Mouse (Mus musculus): ENCODE measurements at regions not wholly inside any gene's neighbourhood (a gene's known extent, or its start where the extent isn't known, plus 50 kb on each side); places are given as distances from the start of the nearest gene placed in this dataset.

- no peaks in the 10 kb centered on the region for H3K4me1 ChIP-seq (ENCODE audit: control insufficient read depth, insufficient read depth, low read length)
- H3K36me3 ChIP-seq (ENCODE audit: control insufficient read depth, insufficient read depth, low read length), result no peaks in the 10 kb centered on the region
- H3K4me3 ChIP-seq (ENCODE audit: low read depth, low read length), result no peak overlapping the region
- DNase-seq (ENCODE audit: low spot score) (no peak), ATAC-seq (no peak)
- H3K9me3 ChIP-seq (replicated peaks; ENCODE audit: control insufficient read depth, low read length), result no peaks in the 10 kb centered on the region
- no peak overlapping the region for H3K27ac ChIP-seq (ENCODE audit: low read depth, low read length)
- H3K4me2 ChIP-seq (ENCODE audit: low read length), result no peak overlapping the region
- no peaks in the 10 kb centered on the region for H3K27me3 ChIP-seq (replicated peaks; ENCODE audit: control insufficient read depth, insufficient read depth, low read length)
- H3K9ac ChIP-seq (ENCODE audit: low read length), result no peak overlapping the region
These were observed 207.5 kb upstream of the 4931417E11Rik start for GRCm38 (mm10) chr6:73676979-73677378.

DNA sequence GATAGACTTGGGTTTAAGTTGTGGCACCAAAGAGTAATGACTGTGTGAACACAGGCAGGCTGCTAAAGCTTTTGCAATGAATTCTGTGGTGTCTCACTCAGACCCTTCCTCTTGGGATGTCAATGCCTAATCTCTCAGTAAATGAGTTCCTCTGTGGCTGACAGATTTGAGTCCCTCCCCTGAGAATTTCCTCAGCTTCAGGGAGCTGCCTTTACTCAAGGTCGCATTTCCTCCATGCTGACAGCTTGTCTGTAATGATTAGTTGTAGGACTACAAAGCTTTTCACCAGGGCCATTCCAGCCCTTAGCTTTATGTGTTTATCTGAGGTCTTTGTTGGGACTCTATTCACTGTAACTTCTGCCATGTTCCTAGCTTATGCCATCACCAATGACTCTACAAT lies 199.9 kb upstream of the 4931417E11Rik start:
- H3K4me3 ChIP-seq (ENCODE audit: low read depth, low read length), result no peak overlapping the region
- H3K9ac ChIP-seq (ENCODE audit: low read length), result no peak overlapping the region
- no peaks in the 10 kb centered on the region for H3K27me3 ChIP-seq (replicated peaks; ENCODE audit: control insufficient read depth, insufficient read depth, low read length)
- ATAC-seq (no peak), DNase-seq (ENCODE audit: low spot score) (no peak)
- H3K4me1 ChIP-seq (ENCODE audit: control insufficient read depth, insufficient read depth, low read length), result no peaks in the 10 kb centered on the region
- no peaks in the 10 kb centered on the region for H3K36me3 ChIP-seq (ENCODE audit: control insufficient read depth, insufficient read depth, low read length)
- no peak overlapping the region for H3K27ac ChIP-seq (ENCODE audit: low read depth, low read length)
- 50% methylated on average over 1 of the region's 1 CpGs for WGBS
- H3K9me3 ChIP-seq (replicated peaks; ENCODE audit: control insufficient read depth, low read length), result no peaks in the 10 kb centered on the region
- H3K4me2 ChIP-seq (ENCODE audit: low read length), result no peak overlapping the region

DNA sequence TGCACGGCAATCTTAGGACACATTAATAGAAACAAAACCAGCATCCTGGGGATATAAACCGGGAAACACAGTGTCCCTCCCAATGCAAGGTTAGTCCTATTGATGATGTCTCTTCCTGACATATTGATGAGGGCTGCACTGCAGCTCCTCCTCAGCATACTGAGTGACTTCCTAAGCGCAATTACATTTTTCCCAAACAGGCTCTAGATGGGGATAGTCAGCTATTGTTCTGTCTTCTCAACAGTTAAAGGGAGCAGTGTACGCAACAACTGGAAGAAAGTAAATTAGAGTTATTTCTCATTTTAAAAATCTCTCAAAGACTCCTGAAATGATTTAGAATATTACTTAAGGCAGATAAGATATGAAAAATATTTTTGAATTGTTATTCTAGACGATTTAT lies 189.5 kb upstream of the 4931417E11Rik start:
- Histone ChIP-seq H3K9me3 (replicated peaks; ENCODE audit: control insufficient read depth, low read length) (no peaks in the 10 kb centered on the region), H3K4me2 (ENCODE audit: low read length) (no peak overlapping the region), H3K27me3 (replicated peaks; ENCODE audit: control insufficient read depth, insufficient read depth, low read length) (no peaks in the 10 kb centered on the region), H3K36me3 (ENCODE audit: control insufficient read depth, insufficient read depth, low read length) (no peaks in the 10 kb centered on the region), H3K4me1 (ENCODE audit: control insufficient read depth, insufficient read depth, low read length) (no peaks in the 10 kb centered on the region), H3K27ac (ENCODE audit: low read depth, low read length) (no peak overlapping the region), H3K9ac (ENCODE audit: low read length) (no peak overlapping the region), H3K4me3 (ENCODE audit: low read depth, low read length) (no peak overlapping the region)
- 79% methylated on average over 5 of the region's 5 CpGs for WGBS
- ATAC-seq, result no peak
- DNase-seq (ENCODE audit: low spot score), result peak; percentile 52

DNA sequence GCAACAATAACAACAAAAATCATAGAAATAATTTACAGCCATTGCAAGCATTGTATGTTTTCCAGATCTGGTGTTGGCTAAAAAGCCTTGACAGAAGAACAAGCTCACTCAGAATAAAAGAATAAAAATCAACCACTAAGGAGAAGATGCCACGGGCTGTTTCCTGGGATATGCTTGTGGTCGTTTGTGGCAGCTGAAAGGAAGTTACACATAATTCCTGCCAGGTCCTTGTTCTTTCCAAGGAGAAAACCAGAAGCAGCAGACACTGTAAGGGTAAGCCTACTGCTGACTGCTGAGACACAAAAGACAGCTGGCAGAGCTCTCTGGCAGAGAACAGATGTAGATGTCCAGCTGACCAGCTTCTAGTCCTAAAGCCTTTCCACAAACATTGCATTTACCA lies 175.9 kb upstream of the 4931417E11Rik start:
- 50% methylated on average over 2 of the region's 2 CpGs for WGBS
- no peak overlapping the region for H3K4me3 ChIP-seq (ENCODE audit: low read depth, low read length)
- no peaks in the 10 kb centered on the region for H3K4me1 ChIP-seq (ENCODE audit: control insufficient read depth, insufficient read depth, low read length)
- no peak overlapping the region for H3K4me2 ChIP-seq (ENCODE audit: low read length)
- peak overlapping the region; percentile 41; the same call in 1 of the 2 replicates for H3K27ac ChIP-seq (ENCODE audit: low read depth, low read length)
- no peak for ATAC-seq
- DNase-seq (ENCODE audit: low spot score), result no peak
- no peaks in the 10 kb centered on the region for H3K36me3 ChIP-seq (ENCODE audit: control insufficient read depth, insufficient read depth, low read length)
- H3K9me3 ChIP-seq (replicated peaks; ENCODE audit: control insufficient read depth, low read length), result no peaks in the 10 kb centered on the region
- H3K27me3 ChIP-seq (replicated peaks; ENCODE audit: control insufficient read depth, insufficient read depth, low read length), result no peaks in the 10 kb centered on the region
- no peak overlapping the region for H3K9ac ChIP-seq (ENCODE audit: low read length)

GRCm38 (mm10) chr6:73644778-73645267 lies 175.4 kb upstream of the 4931417E11Rik start:
- 48% methylated on average over 2 of the region's 2 CpGs for WGBS
- Histone ChIP-seq H3K36me3 (ENCODE audit: control insufficient read depth, insufficient read depth, low read length) (no peaks in the 10 kb centered on the region), H3K4me3 (ENCODE audit: low read depth, low read length) (no peak overlapping the region), H3K4me1 (ENCODE audit: control insufficient read depth, insufficient read depth, low read length) (no peaks in the 10 kb centered on the region), H3K27me3 (replicated peaks; ENCODE audit: control insufficient read depth, insufficient read depth, low read length) (no peaks in the 10 kb centered on the region), H3K9ac (ENCODE audit: low read length) (no peak overlapping the region), H3K9me3 (replicated peaks; ENCODE audit: control insufficient read depth, low read length) (no peaks in the 10 kb centered on the region), H3K4me2 (ENCODE audit: low read length) (no peak overlapping the region), H3K27ac (ENCODE audit: low read depth, low read length) (no peak overlapping the region)
- peak; percentile 82 for ATAC-seq
- peak; percentile 80 for DNase-seq (ENCODE audit: low spot score)

DNA sequence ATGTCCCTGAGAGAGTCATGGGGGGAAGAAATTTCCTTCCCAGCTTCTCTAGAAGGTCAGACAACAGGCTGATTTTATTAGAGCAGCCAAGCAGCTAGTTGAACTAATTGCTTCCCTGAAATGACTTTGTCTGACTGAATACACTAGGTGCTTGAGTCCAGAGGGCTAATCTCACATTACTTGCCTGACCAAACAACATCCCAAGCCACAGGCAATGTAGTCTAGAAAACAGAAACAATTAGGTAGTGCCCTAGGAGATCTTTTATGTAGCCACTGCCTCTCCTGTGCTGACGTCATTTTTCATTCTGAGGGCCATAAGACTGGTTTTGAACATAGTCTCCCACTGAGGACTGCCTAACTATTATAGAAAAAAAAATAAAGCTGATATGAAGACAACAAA lies 159.1 kb upstream of the 4931417E11Rik start:
- Histone ChIP-seq H3K9me3 (replicated peaks; ENCODE audit: control insufficient read depth, low read length) (no peaks in the 10 kb centered on the region), H3K9ac (ENCODE audit: low read length) (no peak overlapping the region), H3K4me3 (ENCODE audit: low read depth, low read length) (no peak overlapping the region), H3K27ac (ENCODE audit: low read depth, low read length) (no peak overlapping the region), H3K27me3 (replicated peaks; ENCODE audit: control insufficient read depth, insufficient read depth, low read length) (no peaks in the 10 kb centered on the region), H3K4me2 (ENCODE audit: low read length) (no peak overlapping the region), H3K36me3 (ENCODE audit: control insufficient read depth, insufficient read depth, low read length) (no peaks in the 10 kb centered on the region), H3K4me1 (ENCODE audit: control insufficient read depth, insufficient read depth, low read length) (no peaks in the 10 kb centered on the region)
- peak; percentile 10 for DNase-seq (ENCODE audit: low spot score)
- 3% methylated on average over 1 of the region's 1 CpGs for WGBS
- 0 out of 2 replicates have a peak, but pooled peaks have one; percentile 37 for ATAC-seq

- WGBS, result 49% methylated on average over 5 of the region's 5 CpGs
- no peak overlapping the region for H3K4me3 ChIP-seq (ENCODE audit: low read depth, low read length)
- ATAC-seq, result no peak
These were observed 157.0 kb upstream of the 4931417E11Rik start for GRCm38 (mm10) chr6:73626451-73626850.

DNA sequence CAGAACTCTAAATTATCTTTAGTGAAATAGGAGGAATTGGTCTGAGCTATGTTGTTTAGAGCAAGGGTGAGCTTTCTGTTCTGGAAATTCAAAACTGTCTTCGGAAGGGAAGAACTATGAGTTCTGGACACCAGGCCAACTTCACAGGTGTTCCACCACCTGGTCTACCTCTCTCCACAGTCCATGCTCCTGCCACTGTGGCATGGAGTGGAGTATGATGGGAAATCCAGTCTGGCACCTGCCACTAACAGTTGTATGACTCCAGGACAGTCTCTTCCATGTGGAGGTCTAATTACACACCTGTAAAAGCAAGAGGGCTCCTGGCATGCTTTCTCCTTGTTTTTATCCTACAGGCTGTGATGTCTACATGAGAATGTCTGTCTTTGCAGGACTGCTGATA lies 154.7 kb upstream of the 4931417E11Rik start:
- H3K4me1 ChIP-seq (ENCODE audit: control insufficient read depth, insufficient read depth, low read length), result no peaks in the 10 kb centered on the region
- no peaks in the 10 kb centered on the region for H3K36me3 ChIP-seq (ENCODE audit: control insufficient read depth, insufficient read depth, low read length)
- H3K9me3 ChIP-seq (replicated peaks; ENCODE audit: control insufficient read depth, low read length), result no peaks in the 10 kb centered on the region
- no peak overlapping the region for H3K4me2 ChIP-seq (ENCODE audit: low read length)
- no peak for ATAC-seq
- no peaks in the 10 kb centered on the region for H3K27me3 ChIP-seq (replicated peaks; ENCODE audit: control insufficient read depth, insufficient read depth, low read length)
- DNase-seq (ENCODE audit: low spot score), result no peak
- WGBS, result 93% methylated on average over 1 of the region's 1 CpGs
- H3K4me3 ChIP-seq (ENCODE audit: low read depth, low read length), result no peak overlapping the region
- no peak overlapping the region for H3K9ac ChIP-seq (ENCODE audit: low read length)
- H3K27ac ChIP-seq (ENCODE audit: low read depth, low read length), result no peak overlapping the region

More at GRCm38 (mm10) chr6:73626451-73626850, 157.0 kb upstream of the 4931417E11Rik start:
- Histone ChIP-seq H3K27me3 (replicated peaks; ENCODE audit: control insufficient read depth, insufficient read depth, low read length) (no peaks in the 10 kb centered on the region), H3K4me1 (ENCODE audit: control insufficient read depth, insufficient read depth, low read length) (no peaks in the 10 kb centered on the region), H3K9me3 (replicated peaks; ENCODE audit: control insufficient read depth, low read length) (no peaks in the 10 kb centered on the region), H3K4me2 (ENCODE audit: low read length) (no peak overlapping the region), H3K9ac (ENCODE audit: low read length) (no peak overlapping the region), H3K27ac (ENCODE audit: low read depth, low read length) (no peak overlapping the region), H3K36me3 (ENCODE audit: control insufficient read depth, insufficient read depth, low read length) (no peaks in the 10 kb centered on the region)
- no peak for DNase-seq (ENCODE audit: low spot score)

GRCm38 (mm10) chr6:73621839-73622426 lies 152.5 kb upstream of the 4931417E11Rik start:
- Histone ChIP-seq H3K9me3 (replicated peaks; ENCODE audit: control insufficient read depth, low read length) (no peaks in the 10 kb centered on the region), H3K4me1 (ENCODE audit: control insufficient read depth, insufficient read depth, low read length) (no peaks in the 10 kb centered on the region), H3K27me3 (replicated peaks; ENCODE audit: control insufficient read depth, insufficient read depth, low read length) (no peaks in the 10 kb centered on the region), H3K4me3 (ENCODE audit: low read depth, low read length) (no peak overlapping the region), H3K36me3 (ENCODE audit: control insufficient read depth, insufficient read depth, low read length) (no peaks in the 10 kb centered on the region), H3K9ac (ENCODE audit: low read length) (no peak overlapping the region), H3K4me2 (ENCODE audit: low read length) (no peak overlapping the region), H3K27ac (ENCODE audit: low read depth, low read length) (no peak overlapping the region)
- ATAC-seq (peak; percentile 84), DNase-seq (ENCODE audit: low spot score) (peak; percentile 52)
- WGBS, result 72% methylated on average over 4 of the region's 4 CpGs

All from forebrain, embryonic 14.5 days (tissue).